Mouse (Mus musculus): ENCODE results near the gene Mertk. TPM values are rescaled to one million over a fixed set of nuclear protein-coding genes. Genes with fewer than 3 reads are reported as not detected.

Mertk gene
- polyA plus RNA-seq, 1 experiment = 2.2 TPM

DNA sequence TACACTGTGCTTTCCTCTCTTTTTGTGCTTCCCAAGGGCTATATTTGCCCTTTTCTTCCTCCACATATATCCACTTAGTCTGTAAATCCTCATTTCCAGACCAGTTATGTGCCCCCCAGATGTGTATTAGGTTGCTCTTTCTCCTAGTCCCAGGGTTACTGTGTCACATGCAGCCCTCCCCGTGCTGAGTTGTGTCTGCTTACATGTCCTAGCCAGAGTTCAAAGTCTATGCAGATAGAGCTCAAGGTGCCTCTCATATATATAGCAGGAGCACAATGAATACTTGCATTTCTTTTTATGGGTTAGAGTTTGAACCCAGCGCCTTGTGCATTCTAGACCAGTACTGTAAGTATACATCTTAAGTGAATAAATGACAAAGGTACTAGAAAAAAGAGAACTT, 134.7 kb downstream of the Mertk start:
- H3K4me3 ChIP-seq (ENCODE audit: control insufficient read depth, low read depth, low read length) = no peak overlapping the region
- no peaks in the 10 kb centered on the region for H3K4me1 ChIP-seq (ENCODE audit: control insufficient read depth, insufficient read depth, low read length)
- TF ChIP-seq CTCF (IDR thresholded peaks at IDR 0.05; ENCODE audit: control insufficient read depth, insufficient read depth, insufficient replicate concordance, low read depth, low read length) (no peak), POLR2A (IDR thresholded peaks at IDR 0.05; ENCODE audit: control insufficient read depth, low read depth, low read length) (no peak)
- H3K36me3 ChIP-seq (ENCODE audit: control insufficient read depth, insufficient read depth, low read length) = peaks cover 2% of the 10 kb centered on the region
- no peaks in the 10 kb centered on the region for H3K27me3 ChIP-seq (ENCODE audit: control insufficient read depth, insufficient read depth, low read length)
- H3K27ac ChIP-seq (ENCODE audit: control insufficient read depth, insufficient read depth, low read depth, low read length) = no peak overlapping the region

DNA sequence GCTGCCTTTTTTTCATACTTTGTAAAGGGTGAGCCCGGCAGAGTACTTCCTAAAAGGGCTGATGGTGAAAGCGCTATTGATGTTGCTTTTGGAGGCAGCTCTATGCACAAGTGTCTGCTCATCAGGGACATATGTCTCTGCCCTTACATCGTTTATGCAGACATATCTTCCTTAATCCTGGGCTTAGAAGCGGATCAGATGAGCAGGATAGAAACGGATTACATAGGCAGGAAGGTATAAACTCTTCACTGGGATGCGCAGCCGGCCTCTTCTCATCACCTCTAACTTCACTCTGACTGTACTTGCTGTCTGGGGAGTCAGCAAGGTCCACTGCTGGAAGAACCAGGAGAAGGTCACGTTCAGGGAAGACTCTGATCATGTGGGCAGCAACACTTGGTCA, 138.8 kb downstream of the Mertk start:
- H3K4me1 ChIP-seq (ENCODE audit: control insufficient read depth, insufficient read depth, low read length) = no peaks in the 10 kb centered on the region
- H3K36me3 ChIP-seq (ENCODE audit: control insufficient read depth, insufficient read depth, low read length) = peaks cover 4% of the 10 kb centered on the region
- H3K27me3 ChIP-seq (ENCODE audit: control insufficient read depth, insufficient read depth, low read length) = no peaks in the 10 kb centered on the region
- no peak overlapping the region for H3K4me3 ChIP-seq (ENCODE audit: control insufficient read depth, low read depth, low read length)
- no peak for TF ChIP-seq POLR2A (IDR thresholded peaks at IDR 0.05; ENCODE audit: control insufficient read depth, low read depth, low read length)
- no peak for TF ChIP-seq CTCF (IDR thresholded peaks at IDR 0.05; ENCODE audit: control insufficient read depth, insufficient read depth, insufficient replicate concordance, low read depth, low read length)
- no peak overlapping the region for H3K27ac ChIP-seq (ENCODE audit: control insufficient read depth, insufficient read depth, low read depth, low read length)

DNA sequence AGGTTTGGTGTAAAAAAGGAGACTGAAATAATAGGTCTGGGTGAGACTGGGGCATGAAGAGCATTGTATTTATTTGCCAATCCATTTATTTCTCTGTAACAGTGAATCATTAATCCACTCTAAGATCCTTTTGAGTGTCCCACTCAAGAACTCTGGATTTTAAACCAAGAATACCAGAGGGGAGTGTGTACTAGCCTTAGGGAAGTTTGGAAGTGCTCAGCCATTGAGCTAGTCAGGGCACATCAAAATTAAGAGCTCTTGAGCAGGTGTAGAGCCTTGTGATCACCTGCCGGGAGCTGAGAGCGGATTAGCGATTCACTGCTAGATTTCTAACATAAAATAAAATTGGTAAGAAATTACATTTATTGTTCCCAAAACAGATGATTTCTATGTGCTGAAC, 139.9 kb downstream of the Mertk start:
- Histone ChIP-seq H3K36me3 (ENCODE audit: control insufficient read depth, insufficient read depth, low read length) (peaks cover 2% of the 10 kb centered on the region; the same call in 1 of the 2 replicates), H3K27ac (ENCODE audit: control insufficient read depth, insufficient read depth, low read depth, low read length) (no peak overlapping the region), H3K4me3 (ENCODE audit: control insufficient read depth, low read depth, low read length) (no peak overlapping the region), H3K4me1 (ENCODE audit: control insufficient read depth, insufficient read depth, low read length) (no peaks in the 10 kb centered on the region), H3K27me3 (ENCODE audit: control insufficient read depth, insufficient read depth, low read length) (no peaks in the 10 kb centered on the region)
- TF ChIP-seq POLR2A (IDR thresholded peaks at IDR 0.05; ENCODE audit: control insufficient read depth, low read depth, low read length) (no peak), CTCF (IDR thresholded peaks at IDR 0.05; ENCODE audit: control insufficient read depth, insufficient read depth, insufficient replicate concordance, low read depth, low read length) (no peak)

DNA sequence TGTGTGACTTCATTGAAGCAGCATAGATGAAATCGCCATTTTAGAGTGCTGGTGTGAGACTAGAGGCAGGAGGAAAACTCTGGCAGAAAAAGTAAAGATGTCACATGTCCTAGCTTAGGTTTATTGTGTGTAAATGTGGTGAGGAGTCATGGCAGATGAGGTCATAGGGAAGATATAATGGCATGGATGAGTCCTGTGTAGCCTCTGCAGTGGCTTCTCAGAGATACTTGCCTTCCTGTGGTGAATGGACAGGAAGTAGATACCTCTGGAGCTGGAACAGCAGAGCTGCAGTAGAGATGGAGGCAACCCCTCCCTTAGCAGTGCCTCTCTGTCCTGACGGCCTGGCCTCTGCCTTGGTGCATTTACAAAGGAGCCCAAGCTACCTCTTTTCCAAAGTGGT, 140.7 kb downstream of the Mertk start:
- H3K36me3 ChIP-seq (ENCODE audit: control insufficient read depth, insufficient read depth, low read length) = peaks cover 2% of the 10 kb centered on the region; the same call in 1 of the 2 replicates
- no peaks in the 10 kb centered on the region for H3K27me3 ChIP-seq (ENCODE audit: control insufficient read depth, insufficient read depth, low read length)
- no peak overlapping the region for H3K27ac ChIP-seq (ENCODE audit: control insufficient read depth, insufficient read depth, low read depth, low read length)
- H3K4me3 ChIP-seq (ENCODE audit: control insufficient read depth, low read depth, low read length) = no peak overlapping the region
- H3K4me1 ChIP-seq (ENCODE audit: control insufficient read depth, insufficient read depth, low read length) = no peaks in the 10 kb centered on the region
- TF ChIP-seq POLR2A (IDR thresholded peaks at IDR 0.05; ENCODE audit: control insufficient read depth, low read depth, low read length) = no peak
- no peak for TF ChIP-seq CTCF (IDR thresholded peaks at IDR 0.05; ENCODE audit: control insufficient read depth, insufficient read depth, insufficient replicate concordance, low read depth, low read length)

DNA sequence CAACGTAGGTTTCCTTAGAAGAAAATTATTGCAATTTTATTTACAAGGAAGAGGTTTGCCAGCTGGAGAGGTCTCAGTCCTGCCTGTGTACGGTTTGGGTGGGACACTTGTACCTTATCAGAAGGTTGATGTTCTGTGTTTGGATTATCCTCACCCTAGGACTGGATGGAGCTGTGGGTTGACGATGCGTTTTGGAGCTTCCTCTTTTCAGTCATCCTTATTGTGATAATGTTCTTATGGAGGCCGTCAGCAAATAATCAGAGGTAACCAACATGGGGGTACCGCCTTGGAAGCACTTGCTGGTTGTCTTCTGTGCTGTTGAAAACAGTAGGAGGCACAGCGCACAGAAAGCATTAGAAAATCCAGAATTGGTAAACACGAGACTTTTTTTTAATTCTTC, 143.7 kb downstream of the Mertk start:
- H3K27me3 ChIP-seq (ENCODE audit: control insufficient read depth, insufficient read depth, low read length) = no peaks in the 10 kb centered on the region
- no peaks in the 10 kb centered on the region for H3K4me1 ChIP-seq (ENCODE audit: control insufficient read depth, insufficient read depth, low read length)
- H3K27ac ChIP-seq (ENCODE audit: control insufficient read depth, insufficient read depth, low read depth, low read length) = no peak overlapping the region
- H3K36me3 ChIP-seq (ENCODE audit: control insufficient read depth, insufficient read depth, low read length) = peaks cover 5% of the 10 kb centered on the region
- no peak for TF ChIP-seq POLR2A (IDR thresholded peaks at IDR 0.05; ENCODE audit: control insufficient read depth, low read depth, low read length)
- TF ChIP-seq CTCF (IDR thresholded peaks at IDR 0.05; ENCODE audit: control insufficient read depth, insufficient read depth, insufficient replicate concordance, low read depth, low read length) = no peak
- no peak overlapping the region for H3K4me3 ChIP-seq (ENCODE audit: control insufficient read depth, low read depth, low read length)

DNA sequence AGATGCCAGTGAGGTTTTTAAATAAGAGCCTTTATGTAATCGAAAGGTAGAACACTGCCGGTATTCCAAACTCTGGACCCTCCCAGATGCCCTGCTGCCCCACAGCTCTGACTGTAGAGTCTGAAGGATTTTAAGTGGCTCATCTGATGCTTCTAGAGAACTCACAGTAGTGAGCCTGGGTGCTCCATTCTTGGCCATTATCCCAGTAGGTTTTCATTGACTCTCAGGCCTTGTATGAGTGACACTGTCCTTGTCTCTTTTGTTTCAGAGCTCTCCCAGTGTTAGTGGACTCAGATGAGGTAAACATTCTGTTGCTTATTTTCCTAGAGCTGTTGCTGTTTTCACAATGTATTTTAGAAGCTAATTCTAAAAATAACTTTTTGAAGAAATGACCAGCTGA, 151.3 kb downstream of the Mertk start:
- peaks cover 4% of the 10 kb centered on the region for H3K36me3 ChIP-seq (ENCODE audit: control insufficient read depth, insufficient read depth, low read length)
- no peak overlapping the region for H3K4me3 ChIP-seq (ENCODE audit: control insufficient read depth, low read depth, low read length)
- no peaks in the 10 kb centered on the region for H3K4me1 ChIP-seq (ENCODE audit: control insufficient read depth, insufficient read depth, low read length)
- H3K27me3 ChIP-seq (ENCODE audit: control insufficient read depth, insufficient read depth, low read length) = no peaks in the 10 kb centered on the region
- TF ChIP-seq CTCF (IDR thresholded peaks at IDR 0.05; ENCODE audit: control insufficient read depth, insufficient read depth, insufficient replicate concordance, low read depth, low read length) (no peak), POLR2A (IDR thresholded peaks at IDR 0.05; ENCODE audit: control insufficient read depth, low read depth, low read length) (no peak)
- H3K27ac ChIP-seq (ENCODE audit: control insufficient read depth, insufficient read depth, low read depth, low read length) = no peak overlapping the region

Other genes starting within 250 kb of the Mertk start
- 21.8 and 23.5 TPM in 2 replicates for gene Spdye4c, start 107.7 kb upstream of the Mertk start, polyA plus RNA-seq (2012; rRNA removed)
- 29.5 and 29.9 TPM in 2 replicates for gene Anapc1, start 11.6 kb upstream of the Mertk start, polyA plus RNA-seq (2012; rRNA removed)
- 5.2 and 6.5 TPM in 2 replicates for gene Tmem87b, start 119.2 kb downstream of the Mertk start, polyA plus RNA-seq (2012; rRNA removed)
- gene Fbln7, start 164.0 kb downstream of the Mertk start, polyA plus RNA-seq (2012; rRNA removed) = 0.20 and 0.37 TPM in 2 replicates
- gene Zc3h8, start 245.1 kb downstream of the Mertk start, polyA plus RNA-seq (2012; rRNA removed) = 4.5 and 5.1 TPM in 2 replicates